Mouse (Mus musculus) cerebellum, postnatal 14 days (tissue): ENCODE measurements around the gene Birc5.
"Not testable (repeated sequence)": the region's sequence is repeated elsewhere in the genome, so short reads cannot be mapped to it uniquely, and the experiment has no call there.

Source experiments
- DNase-seq, 2 experiments: peaks; one replicate each; pipeline ENCODE4 v3.0.0; 2021; ENCODE audit warnings: mixed read lengths in 2 of 2

The Birc5 gene

DNA sequence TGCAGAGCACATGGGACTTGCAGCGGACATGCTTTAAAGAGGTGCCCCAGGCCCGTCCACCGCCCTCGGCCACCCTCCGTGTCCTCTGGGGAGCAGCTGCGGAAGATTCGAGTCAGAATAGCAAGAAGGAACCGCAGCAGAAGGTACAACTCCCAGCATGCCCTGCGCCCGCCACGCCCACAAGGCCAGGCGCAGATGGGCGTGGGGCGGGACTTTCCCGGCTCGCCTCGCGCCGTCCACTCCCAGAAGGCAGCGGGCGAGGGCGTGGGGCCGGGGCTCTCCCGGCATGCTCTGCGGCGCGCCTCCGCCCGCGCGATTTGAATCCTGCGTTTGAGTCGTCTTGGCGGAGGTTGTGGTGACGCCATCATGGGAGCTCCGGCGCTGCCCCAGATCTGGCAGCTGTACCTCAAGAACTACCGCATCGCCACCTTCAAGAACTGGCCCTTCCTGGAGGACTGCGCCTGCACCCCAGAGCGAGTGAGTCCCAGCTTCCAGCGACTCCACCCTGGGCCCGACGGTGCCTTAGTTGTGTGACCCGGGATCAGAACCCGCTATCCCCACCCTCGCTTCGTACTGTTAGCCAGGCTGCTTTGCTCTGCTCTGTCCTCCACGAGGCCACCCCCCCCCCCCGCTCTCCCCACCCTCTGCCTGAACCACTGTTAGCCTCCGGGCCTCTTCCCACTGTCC is at the start of gene Birc5:
Birc5 (plus strand) TSS at position 267 of the 687 bp plus-strand sequence.
- peak; percentile 97 to 98 for DNase-seq

- no peak for DNase-seq
These were observed 49.0 kb upstream of the Birc5 start for GRCm38 (mm10) chr11:117800038-117800437.

GRCm38 (mm10) chr11:117801650-117802049 is 47.4 kb upstream of the Birc5 start:
- no peak for DNase-seq

- no peak for DNase-seq
These were observed 45.8 kb upstream of the Birc5 start for GRCm38 (mm10) chr11:117803166-117803688.

DNA sequence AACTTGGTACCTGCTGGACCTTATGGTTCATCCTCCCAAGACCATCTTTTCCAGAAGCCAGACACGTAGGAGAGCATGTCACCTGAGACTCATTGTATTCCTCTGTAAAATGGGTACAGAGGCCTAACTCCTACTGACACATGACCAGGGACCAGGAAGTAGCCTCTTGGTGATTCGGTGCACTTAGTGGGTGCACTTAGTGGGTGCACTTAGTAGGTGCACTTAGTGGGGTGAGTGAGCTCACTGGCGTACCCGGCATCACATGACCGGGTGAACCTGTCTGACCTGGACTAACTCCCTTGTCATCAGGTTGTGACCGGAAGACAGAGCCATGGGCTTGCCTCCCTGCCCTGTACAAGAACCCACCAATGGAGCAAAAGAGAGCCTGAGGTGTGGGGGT is 42.3 kb upstream of the Birc5 start:
- no peak for DNase-seq

- DNase-seq: no peak
These were observed 39.4 kb upstream of the Birc5 start, which contains the start of the genes Gm20708 and Syngr2 for GRCm38 (mm10) chr11:117809407-117810311. Gene Gm20708 (plus strand): TSS chr11:117809668. Gene Syngr2 (plus strand): TSS chr11:117809668.

DNA sequence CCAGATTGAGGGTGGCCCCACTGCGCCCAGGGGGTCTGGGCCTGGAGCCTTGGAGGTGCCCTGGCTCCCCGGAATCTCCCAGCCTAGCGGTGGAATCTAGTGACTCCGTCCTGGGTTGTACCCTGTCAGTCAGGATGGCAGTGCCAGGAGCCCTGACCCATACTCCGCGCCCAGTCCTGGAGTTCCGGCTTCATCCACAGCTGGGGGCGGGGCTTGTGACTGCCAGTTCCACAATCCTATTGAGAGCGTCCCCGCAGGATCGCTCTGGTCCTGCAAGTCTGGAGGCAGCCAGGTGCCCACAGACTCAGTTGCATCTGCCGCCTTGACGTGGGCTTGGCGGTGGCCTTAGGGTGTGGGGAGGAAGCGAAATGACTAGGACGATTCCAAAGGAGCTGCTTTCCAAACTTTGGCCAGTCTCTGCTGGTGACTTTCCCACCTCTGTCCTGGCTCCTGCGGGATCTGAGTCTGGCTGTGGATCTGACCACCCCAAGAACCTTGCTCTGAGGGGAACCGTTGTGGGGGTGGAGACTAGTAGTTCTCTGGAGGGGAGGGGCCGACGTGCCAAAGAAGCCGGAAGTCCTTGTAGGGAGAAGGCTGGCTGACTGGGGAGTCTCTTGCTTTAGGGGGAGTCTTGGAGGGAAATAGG is 38.5 kb upstream of the Birc5 start:
- peak; percentile 54 to 78 for DNase-seq

GRCm38 (mm10) chr11:117813867-117814266 is 35.2 kb upstream of the Birc5 start:
- no peak for DNase-seq

- DNase-seq: no peak
These were observed 34.2 kb upstream of the Birc5 start for GRCm38 (mm10) chr11:117814704-117815366.

DNA sequence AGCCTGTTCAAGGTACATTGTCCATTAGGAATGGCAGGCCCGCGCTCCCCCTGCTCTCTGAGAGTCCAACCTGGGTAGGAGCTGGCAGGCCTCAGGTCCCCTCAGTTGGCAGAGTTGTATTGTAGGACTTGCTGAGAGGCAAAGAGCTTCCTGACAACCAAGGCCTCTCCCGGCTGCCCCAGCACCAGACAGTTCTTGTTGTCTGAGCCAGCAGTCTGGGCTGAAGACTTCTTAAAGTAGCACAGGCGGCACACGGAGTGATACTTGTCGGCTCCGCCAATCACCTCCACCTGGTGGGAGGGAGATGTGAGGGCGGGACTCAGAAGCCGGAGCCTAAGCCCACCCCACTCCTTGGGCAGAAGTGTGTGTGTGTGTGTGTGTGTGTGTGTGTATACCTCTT is 33.2 kb upstream of the Birc5 start:
- not testable (repeated sequence) for DNase-seq

DNA sequence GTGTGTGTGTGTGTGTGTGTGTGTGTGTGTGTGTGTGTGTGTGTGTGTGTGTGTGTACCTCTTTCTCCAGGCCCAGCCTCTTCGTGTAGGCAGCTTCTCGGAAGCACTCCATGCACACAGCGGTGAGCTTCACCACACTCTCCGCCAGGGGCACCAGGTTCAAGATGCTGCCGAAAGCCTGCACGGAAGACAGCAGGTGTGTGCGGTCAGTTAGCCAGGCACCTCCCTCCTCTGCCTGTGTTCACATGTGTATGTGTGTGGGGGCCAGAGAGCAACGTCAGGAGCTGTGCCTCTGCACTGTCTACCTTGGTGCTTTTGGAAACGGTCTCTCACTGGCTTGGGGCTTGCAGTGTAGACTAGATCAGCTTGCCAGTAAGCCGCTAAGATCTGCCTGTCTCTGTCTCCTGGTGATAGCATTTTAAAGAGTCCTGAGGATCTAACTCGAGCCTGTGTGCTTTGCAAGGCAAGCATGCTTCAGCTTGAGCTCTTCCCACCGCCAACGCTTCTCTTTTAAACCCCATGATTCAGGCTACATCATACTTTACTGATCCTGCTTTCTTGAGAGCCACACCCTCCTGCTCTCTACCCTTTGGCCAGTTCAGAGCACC is 32.6 kb upstream of the Birc5 start:
- no peak for DNase-seq

- peak in 1 of 2 experiments; percentile 38 for DNase-seq
These were observed 30.0 kb upstream of the Birc5 start for GRCm38 (mm10) chr11:117819095-117819494.

- DNase-seq: no peak
These were observed 28.9 kb upstream of the Birc5 start for GRCm38 (mm10) chr11:117820173-117820572.

GRCm38 (mm10) chr11:117821868-117822267 is 27.2 kb upstream of the Birc5 start:
- DNase-seq: no peak

GRCm38 (mm10) chr11:117822728-117823241 is 26.3 kb upstream of the Birc5 start:
- no peak for DNase-seq

DNA sequence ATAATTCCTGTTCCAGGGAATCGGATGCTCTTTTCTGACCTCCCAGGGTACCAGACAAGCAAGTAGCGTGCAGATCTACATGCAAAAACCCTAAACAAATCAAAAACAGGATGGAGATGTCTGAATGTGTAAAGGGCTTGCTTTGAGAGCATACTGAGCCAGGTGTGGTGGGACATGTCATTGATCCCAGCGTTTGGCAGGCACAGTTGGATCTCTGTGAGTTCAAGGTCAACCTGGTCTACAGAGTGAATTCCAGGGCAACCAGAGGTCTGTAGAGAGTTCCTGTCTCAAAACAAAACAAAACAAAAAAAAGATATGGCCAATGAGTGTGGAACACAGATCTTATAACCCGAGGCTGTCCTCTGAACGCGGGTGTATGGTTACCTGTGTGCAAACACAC is 25.6 kb upstream of the Birc5 start:
- DNase-seq: no peak

DNA sequence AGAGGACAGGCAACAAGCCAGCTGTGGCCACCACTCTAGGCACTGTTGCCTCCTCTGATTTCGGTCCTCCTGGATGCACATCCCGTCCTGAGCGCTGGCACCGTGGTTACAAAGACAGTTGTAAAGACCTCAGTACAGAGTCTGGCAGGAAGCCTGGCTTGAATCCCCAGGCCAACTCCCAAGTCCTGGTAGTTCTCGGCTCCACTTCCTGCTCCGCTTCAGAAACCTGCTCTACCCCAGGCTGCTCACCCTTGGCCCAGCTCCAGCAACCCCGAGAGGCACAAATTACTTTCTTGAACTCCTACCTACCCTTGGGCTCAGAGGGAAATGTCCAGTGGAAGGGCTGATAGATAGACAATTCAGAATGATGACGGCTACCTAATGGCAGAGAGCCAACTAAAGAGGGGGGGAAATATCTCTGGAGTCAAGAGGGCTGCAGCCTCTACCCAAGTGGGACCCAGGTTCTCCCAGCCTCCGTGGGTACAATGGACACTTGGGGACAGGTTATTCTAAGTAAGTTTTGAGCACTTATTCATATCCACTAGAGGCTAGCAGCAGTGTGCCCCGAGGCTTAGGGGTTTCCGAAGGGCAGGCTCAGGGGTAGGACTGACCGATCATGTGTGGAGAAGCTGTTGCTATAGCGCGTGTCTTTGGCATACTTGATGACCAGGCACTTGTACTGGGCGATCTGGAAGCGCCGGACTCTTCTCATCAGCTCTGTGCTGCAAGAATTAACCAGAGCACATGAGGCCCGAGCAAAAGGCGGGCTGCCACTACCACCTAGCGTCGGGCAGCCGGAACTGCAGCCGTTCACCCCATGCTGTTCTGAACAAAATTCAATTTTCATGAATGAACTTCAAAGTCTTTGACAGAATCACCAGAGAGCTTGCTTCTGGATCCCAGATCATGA is 24.7 kb upstream of the Birc5 start:
- peak; percentile 86 for DNase-seq

GRCm38 (mm10) chr11:117825333-117826101 is 23.5 kb upstream of the Birc5 start, which contains the start of the genes Afmid and Tk1:
Gene Afmid (plus strand): TSS chr11:117825924.
Gene Tk1 (minus strand): TSS chr11:117826092.
- DNase-seq: peak; percentile 35 to 52

DNA sequence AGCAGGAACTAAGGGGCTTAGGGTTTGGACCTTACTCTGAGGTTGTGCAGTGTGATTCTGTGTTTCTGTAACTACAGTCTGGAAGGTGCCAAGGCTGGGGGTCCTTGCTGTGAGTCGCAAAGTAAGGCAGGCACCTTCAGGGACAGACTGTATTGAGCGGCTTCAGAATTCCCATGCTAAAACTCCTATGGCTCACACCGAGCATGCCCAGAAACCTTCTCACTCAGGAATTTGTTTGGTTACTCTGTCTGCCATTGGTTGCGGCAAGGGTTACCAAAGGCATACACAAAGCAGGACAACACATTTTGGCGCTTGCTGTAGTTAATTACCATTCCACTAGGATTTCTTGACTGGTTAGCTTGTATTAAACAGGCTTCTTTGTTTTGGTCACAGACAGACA is 22.9 kb upstream of the Birc5 start:
- DNase-seq: no peak

DNA sequence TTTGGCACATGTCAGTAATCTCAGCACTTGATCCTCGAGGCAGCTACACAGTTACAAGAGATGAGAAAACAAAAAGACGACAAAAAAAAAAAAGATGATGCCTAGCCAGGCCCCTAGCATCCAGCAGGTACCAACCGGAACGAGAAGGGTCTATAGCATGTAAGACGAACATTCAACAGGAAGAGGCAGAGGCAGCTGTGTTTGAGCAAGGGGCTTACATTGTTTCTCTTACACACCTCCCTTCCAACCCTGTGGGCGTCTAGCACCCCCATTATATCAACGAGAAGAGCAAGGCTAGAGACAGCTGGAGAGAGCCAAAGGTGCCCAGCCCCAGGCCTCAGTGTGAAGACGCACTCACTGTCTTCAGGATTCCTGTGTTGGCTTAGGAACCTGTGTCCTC is 22.1 kb upstream of the Birc5 start:
- no peak for DNase-seq
